Mouse (Mus musculus) C2C12 (cell line): Measurements from ENCODE around the gene Ppara.

Experiments
- CTCF ChIP-seq: IDR thresholded peaks from one replicate; pipeline ENCODE4 v1.5.1; 2011; ENCODE audit not compliant: control insufficient read depth, insufficient read depth, insufficient read length
- FOSL1 ChIP-seq: IDR thresholded peaks from one replicate; pipeline ENCODE4 v1.8.0; 2011; ENCODE audit warnings: mild to moderate bottlenecking, low read length; ENCODE audit not compliant: poor library complexity, insufficient read depth, severe bottlenecking
- MYOD1 ChIP-seq: IDR thresholded peaks from one replicate; pipeline ENCODE4 v1.6.1; 2011; ENCODE audit warnings: low read depth; ENCODE audit not compliant: control insufficient read depth, insufficient read length
- USF1 ChIP-seq: IDR thresholded peaks from one replicate; pipeline ENCODE4 v1.6.1; 2011; ENCODE audit warnings: low read depth, mild to moderate bottlenecking, control low read depth, moderate library complexity

- TF ChIP-seq USF1, result no peak
- TF ChIP-seq CTCF, result no peak
- TF ChIP-seq MYOD1, result no peak
- TF ChIP-seq FOSL1, result no peak
Observed at GRCm38 (mm10) chr15:85693115-85693514, 41.7 kb upstream of the Ppara start.
